Mouse (Mus musculus) CH12.LX (cell line): ENCODE measurements around the gene Atad1. TPM values are rescaled to one million over a fixed set of nuclear protein-coding genes. Genes with fewer than 3 reads are reported as not detected.

Experiments used
- DNase-seq: peaks from one replicate; pipeline ENCODE4 v3.0.0-alpha.2; 2013; ENCODE audit errors: extremely low read depth
- H3K27ac ChIP-seq: 2 replicates; pipeline ENCODE4 v1.5.1; 2012; ENCODE audit warnings: low read depth, mild to moderate bottlenecking, control low read depth, moderate library complexity; ENCODE audit not compliant: insufficient read depth
- H3K27me3 ChIP-seq: replicated peaks from 2 replicates; pipeline ENCODE3; 2012; ENCODE audit warnings: inconsistent platforms
- H3K36me3 ChIP-seq, 2 experiments: replicated peaks in 1 of 2; 2 replicates each; pipeline versions ENCODE3 to v1.6.1; 2012; ENCODE audit warnings: inconsistent platforms in 1 of 2, low read length in 1 of 2, mild to moderate bottlenecking in 1 of 2, mixed read lengths in 1 of 2, moderate library complexity in 1 of 2; ENCODE audit not compliant: control insufficient read depth in 1 of 2, insufficient read depth in 1 of 2
- H3K4me1 ChIP-seq, 2 experiments: 2 replicates each; pipeline ENCODE4 v1.6.1; 2012; ENCODE audit warnings: inconsistent platforms in 1 of 2, moderate library complexity in 1 of 2; ENCODE audit not compliant: insufficient read depth in 2 of 2, control insufficient read depth in 1 of 2
- H3K4me2 ChIP-seq: 2 replicates; pipeline ENCODE4 v1.6.1; 2012; ENCODE audit warnings: low read depth, mild to moderate bottlenecking, control low read depth; ENCODE audit not compliant: poor library complexity, insufficient read depth, severe bottlenecking
- H3K4me3 ChIP-seq, 3 experiments: fragments of 150-350 bp in 1 of 3; sonication (generic) in 1 of 3; replicated peaks in 1 of 3; 2 replicates each; pipeline versions ENCODE3 to v1.5.1; 2011 to 2012; ENCODE audit warnings: low read depth in 2 of 3, low read length in 2 of 3, mild to moderate bottlenecking in 2 of 3, moderate library complexity in 2 of 3, control low read depth in 1 of 3, improper control_type of control experiment in 1 of 3, inconsistent platforms in 1 of 3, mixed read lengths in 1 of 3; ENCODE audit not compliant: poor library complexity in 1 of 3
- H3K79me2 ChIP-seq: replicated peaks from 2 replicates; pipeline ENCODE4 v1.6.1; 2012; ENCODE audit warnings: mild to moderate bottlenecking, moderate library complexity; ENCODE audit not compliant: control insufficient read depth, poor library complexity, insufficient read depth, severe bottlenecking; ENCODE audit errors: extremely low read depth
- H3K9ac ChIP-seq: 2 replicates; pipeline ENCODE4 v1.6.1; 2012; ENCODE audit warnings: low read depth, mild to moderate bottlenecking, control low read depth, moderate library complexity; ENCODE audit not compliant: insufficient read depth
- H3K9me3 ChIP-seq: replicated peaks from 2 replicates; pipeline ENCODE3; 2012; ENCODE audit warnings: low read length, inconsistent platforms, mixed read lengths
- BHLHE40 ChIP-seq: IDR thresholded peaks from 2 replicates; pipeline ENCODE4 v1.6.1; 2011; ENCODE audit warnings: mild to moderate bottlenecking, low read depth, low read length, improper control_type of control experiment
- CHD1 ChIP-seq: IDR thresholded peaks from 2 replicates; pipeline ENCODE4 v1.6.1; 2012; ENCODE audit warnings: low read depth, low read length, improper control_type of control experiment, inconsistent platforms
- CHD2 ChIP-seq: IDR thresholded peaks from 2 replicates; pipeline ENCODE4 v1.6.1; 2011; ENCODE audit warnings: low read length, improper control_type of control experiment
- CTCF ChIP-seq, 2 experiments: IDR thresholded peaks in 1 of 2; conservative IDR thresholded peaks in 1 of 2; 2 replicates each; pipeline ENCODE4 v1.5.1; 2011 to 2012; ENCODE audit warnings: low read depth in 2 of 2, low read length in 2 of 2, improper control_type of control experiment in 1 of 2, inconsistent platforms in 1 of 2, mild to moderate bottlenecking in 1 of 2, moderate library complexity in 1 of 2
- E2F4 ChIP-seq: IDR thresholded peaks from 2 replicates; pipeline ENCODE4 v1.6.1; 2011; ENCODE audit warnings: low read depth, low read length, improper control_type of control experiment; ENCODE audit not compliant: insufficient replicate concordance
- ELF1 ChIP-seq: IDR thresholded peaks from 2 replicates; pipeline ENCODE4 v1.6.1; 2014; ENCODE audit warnings: low read depth, mild to moderate bottlenecking, inconsistent platforms, low read length, improper control_type of control experiment
- EP300 ChIP-seq: IDR thresholded peaks from 2 replicates; pipeline ENCODE4 v1.6.1; 2011; ENCODE audit warnings: low read length, improper control_type of control experiment
- ETS1 ChIP-seq: conservative IDR thresholded peaks from 2 replicates; pipeline ENCODE4 v1.6.1; 2012; ENCODE audit warnings: low read depth, mild to moderate bottlenecking, inconsistent platforms, low read length, improper control_type of control experiment, moderate library complexity
- GABPA ChIP-seq: IDR thresholded peaks from 2 replicates; pipeline ENCODE4 v1.6.1; 2012; ENCODE audit warnings: low read depth, low read length, improper control_type of control experiment, inconsistent platforms; ENCODE audit not compliant: insufficient replicate concordance
- HCFC1 ChIP-seq: IDR thresholded peaks from 2 replicates; pipeline ENCODE4 v1.6.1; 2012; ENCODE audit warnings: low read depth, mild to moderate bottlenecking, inconsistent platforms, low read length, improper control_type of control experiment
- JUN ChIP-seq: IDR thresholded peaks from 2 replicates; pipeline ENCODE4 v1.6.1; 2011; ENCODE audit warnings: low read depth, mild to moderate bottlenecking, low read length, improper control_type of control experiment, moderate library complexity; ENCODE audit not compliant: insufficient read depth
- MAFK ChIP-seq: IDR thresholded peaks from 2 replicates; pipeline ENCODE4 v1.6.1; 2011; ENCODE audit warnings: low read length, improper control_type of control experiment; ENCODE audit not compliant: insufficient replicate concordance
- MAX ChIP-seq: IDR thresholded peaks from 2 replicates; pipeline ENCODE4 v1.6.1; 2011; ENCODE audit warnings: low read length, improper control_type of control experiment
- MAZ ChIP-seq: IDR thresholded peaks from 2 replicates; pipeline ENCODE4 v1.6.1; 2012; ENCODE audit warnings: low read depth, mild to moderate bottlenecking, inconsistent platforms, low read length, improper control_type of control experiment, moderate library complexity
- MYC ChIP-seq: IDR thresholded peaks from 2 replicates; pipeline ENCODE4 v1.6.1; 2011; ENCODE audit warnings: low read depth, mild to moderate bottlenecking, improper control_type of control experiment, low read length
- NELFE ChIP-seq: IDR thresholded peaks from 2 replicates; pipeline ENCODE4 v1.6.1; 2011; ENCODE audit warnings: low read depth, low read length, improper control_type of control experiment
- NRF1 ChIP-seq: IDR thresholded peaks from 2 replicates; pipeline ENCODE4 v1.6.1; 2014; ENCODE audit warnings: low read depth, mild to moderate bottlenecking, inconsistent platforms, low read length, improper control_type of control experiment, moderate library complexity
- RAD21 ChIP-seq: IDR thresholded peaks from 2 replicates; pipeline ENCODE4 v1.6.1; 2011; ENCODE audit warnings: low read depth, mild to moderate bottlenecking, low read length, improper control_type of control experiment, moderate library complexity
- RCOR1 ChIP-seq: conservative IDR thresholded peaks from 2 replicates; pipeline ENCODE4 v1.6.1; 2012; ENCODE audit warnings: low read depth, mild to moderate bottlenecking, inconsistent platforms, low read length, improper control_type of control experiment
- SIN3A ChIP-seq: IDR thresholded peaks from 2 replicates; pipeline ENCODE4 v1.6.1; 2012; ENCODE audit warnings: low read length, improper control_type of control experiment, inconsistent platforms
- SMC3 ChIP-seq: IDR thresholded peaks from 2 replicates; pipeline ENCODE4 v1.6.1; 2011; ENCODE audit warnings: low read depth, low read length, improper control_type of control experiment
- TBP ChIP-seq: conservative IDR thresholded peaks from 2 replicates; pipeline ENCODE4 v1.6.1; 2011; ENCODE audit warnings: low read depth, low read length, improper control_type of control experiment
- USF2 ChIP-seq: conservative IDR thresholded peaks from 2 replicates; pipeline ENCODE4 v1.6.1; 2011; ENCODE audit warnings: low read depth, low read length, improper control_type of control experiment
- ZC3H11A ChIP-seq: IDR thresholded peaks from 2 replicates; pipeline ENCODE4 v1.6.1; 2012; ENCODE audit warnings: low read depth, mild to moderate bottlenecking, inconsistent platforms, low read length, improper control_type of control experiment
- ZKSCAN1 ChIP-seq: IDR thresholded peaks from 2 replicates; pipeline ENCODE4 v1.6.1; 2012; ENCODE audit warnings: low read depth, inconsistent platforms, low read length, improper control_type of control experiment, borderline replicate concordance
- ZMIZ1 ChIP-seq: IDR thresholded peaks from 2 replicates; pipeline ENCODE4 v1.6.1; 2012; ENCODE audit warnings: low read depth, mild to moderate bottlenecking, inconsistent platforms, low read length, improper control_type of control experiment
- dilution Hi-C: fragments of 300-500 bp; cut with MboI; formaldehyde crosslinking; loops from 2 replicates; pipeline ENCODE4 v1.14.3; 2020; ENCODE audit warnings: low sequenced_read_pairs; ENCODE audit not compliant: extremely low pct_unique_long_range_greater_than_20kb, extremely low pct_ligation_motif_present
- in situ Hi-C: fragments of 300-500 bp; cut with MboI; formaldehyde crosslinking; loops from 3 replicates; pipeline ENCODE4 v1.14.3; 2019; ENCODE audit warnings: low sequenced_read_pairs, low pct_ligation_motif_present, low pct_unique_long_range_greater_than_20kb, mixed read lengths
- polyA plus RNA-seq: library from polyadenylated mRNA; unstranded; fragments of >175 nt; gene quantifications from 2 replicates; pipeline ENCODE4 v1.2.1, GENCODE M21; 2012; ENCODE audit warnings: low read depth; ENCODE audit not compliant: insufficient read length
- total RNA-seq, 2 experiments: library from RNA; depleted of rRNA; stranded (reverse); fragments of 300-350 nt in 1 of 2; fragments of >200 nt in 1 of 2; gene quantifications; 2 replicates each; pipeline ENCODE4 v1.2.3; 2012 to 2014

Gene Atad1
- total and polyA plus RNA-seq, 3 experiments: 78.5 to 268 (median 103) TPM

- peak; percentile 91 for TF ChIP-seq ZMIZ1
- no peak for TF ChIP-seq RCOR1
- TF ChIP-seq HCFC1: peak; percentile 70
- TF ChIP-seq RAD21: no peak
- peak; percentile 41; the same call in 1 of the 2 replicates for TF ChIP-seq ETS1
- peak; percentile 65 for TF ChIP-seq ELF1
- TF ChIP-seq NELFE: peak; percentile 76
Observed at GRCm38 (mm10) chr19:32756900-32757725, 17.5 kb upstream of the Atad1 start, which contains the start of gene Pten (continued).

- DNase-seq: peak; percentile 55
Observed at GRCm38 (mm10) chr19:32756636-32756899, 17.0 kb upstream of the Atad1 start.

GRCm38 (mm10) chr19:32755792-32756635, 16.4 kb upstream of the Atad1 start:
- in situ Hi-C loops: loop anchor here (5.0 to 25.0 kb wide), 4 partner anchors 39 to 456 kb away; no protein-coding TSS in a partner anchor
- DNase-seq: peak; percentile 94
- TF ChIP-seq ZKSCAN1 (no peak), CHD2 (peak; percentile 49; the same call in 1 of the 2 replicates), CHD1 (no peak), MAFK (no peak), ZMIZ1 (peak; percentile 65), JUN (no peak), GABPA (no peak), E2F4 (no peak; the same call in 1 of the 2 replicates), EP300 (no peak), SIN3A (peak; percentile 89), TBP (peak; percentile 93), BHLHE40 (peak; percentile 97), USF2 (peak; percentile 89), NRF1 (peak; percentile 54), SMC3 (peak; percentile 37), ZC3H11A (no peak), MYC (peak; percentile 87)

More at GRCm38 (mm10) chr19:32756636-32756899, 17.0 kb upstream of the Atad1 start:
- peak overlapping the region; percentile 58 for H3K9ac ChIP-seq
- H3K27ac ChIP-seq: peak overlapping the region; percentile 66
- no peaks in the 10 kb centered on the region for H3K27me3 ChIP-seq
- H3K4me1 ChIP-seq: peaks cover 0 to 14% of the 10 kb centered on the region in 2 experiments; a peak in 2 of 4 replicates
- H3K9me3 ChIP-seq: no peaks in the 10 kb centered on the region
- H3K79me2 ChIP-seq: peaks cover 31% of the 10 kb centered on the region
- no peak for TF ChIP-seq MAX
- TF ChIP-seq NELFE: no peak
- TF ChIP-seq EP300: no peak
- 0 out of 2 replicates have a peak, but pooled peaks have one; percentile 6 for TF ChIP-seq MAZ
- TF ChIP-seq E2F4: no peak
- peak in 1 of 2 experiments; percentile 30; a peak in 1 of 4 replicates for TF ChIP-seq CTCF (conservative IDR thresholded peaks at IDR 0.05 in 1 of 2, IDR thresholded peaks at IDR 0.05 in 1 of 2; ENCODE audit: low read depth in 2 of 2, low read length in 2 of 2)
- peak; percentile 46; the same call in 1 of the 2 replicates for TF ChIP-seq SIN3A
- no peaks in the 10 kb centered on the region for H3K36me3 ChIP-seq
- peak overlapping the region; percentile 62 to 75 (median 66) for H3K4me3 ChIP-seq
- dilution Hi-C loops (no loop called here), in situ Hi-C loops (loop anchor here (5.0 to 25.0 kb wide), 4 partner anchors 39 to 456 kb away; no protein-coding TSS in a partner anchor)
- H3K4me2 ChIP-seq: peak overlapping the region; percentile 67

More at GRCm38 (mm10) chr19:32755792-32756635, 16.4 kb upstream of the Atad1 start:
- H3K4me1 ChIP-seq: peaks cover 0 to 14% of the 10 kb centered on the region in 2 experiments; a peak in 2 of 4 replicates
- no peaks in the 10 kb centered on the region for H3K36me3 ChIP-seq
- peak overlapping the region; percentile 95 for H3K4me2 ChIP-seq
- no peaks in the 10 kb centered on the region for H3K27me3 ChIP-seq
- H3K4me3 ChIP-seq: peak overlapping the region; percentile 62 to 75 (median 66)
- H3K79me2 ChIP-seq: peaks cover 28% of the 10 kb centered on the region
- no peaks in the 10 kb centered on the region for H3K9me3 ChIP-seq
- H3K9ac ChIP-seq: peak overlapping the region; percentile 84
- H3K27ac ChIP-seq: peak overlapping the region; percentile 87
- dilution Hi-C loops: no loop called here
